Mouse (Mus musculus) embryonic facial prominence, embryonic 13.5 days (tissue): ENCODE data around the gene Prox2. TPM values are rescaled to one million over a fixed set of nuclear protein-coding genes. Genes with fewer than 3 reads are reported as not detected.

ENCODE experiments used
- ATAC-seq: fragments of 200-750 bp; cut with Nextera tagmentation; 2 replicates; pipeline ENCODE4 v1.8.0; 2017; ENCODE audit warnings: low read depth; ENCODE audit not compliant: insufficient number of reproducible peaks, insufficient read depth, low FRiP score, low TSS enrichment
- H3K27ac ChIP-seq: fragments of 300-500 bp; sonication (generic); 2 replicates; pipeline ENCODE4 v1.5.1; 2015; ENCODE audit warnings: moderate library complexity, mild to moderate bottlenecking, inconsistent platforms
- H3K27me3 ChIP-seq: fragments of 300-500 bp; sonication (generic); 2 replicates; pipeline ENCODE4 v1.6.1; 2015; ENCODE audit warnings: mild to moderate bottlenecking, inconsistent platforms
- H3K36me3 ChIP-seq: fragments of 300-500 bp; sonication (generic); 2 replicates; pipeline ENCODE4 v1.6.1; 2015; ENCODE audit warnings: mild to moderate bottlenecking, inconsistent platforms
- H3K4me1 ChIP-seq: fragments of 300-500 bp; sonication (generic); 2 replicates; pipeline ENCODE4 v1.6.1; 2015; ENCODE audit warnings: inconsistent platforms
- H3K4me2 ChIP-seq: fragments of 300-500 bp; sonication (generic); 2 replicates; pipeline ENCODE4 v1.6.1; 2015; ENCODE audit warnings: moderate library complexity, mild to moderate bottlenecking, inconsistent platforms
- H3K4me3 ChIP-seq: fragments of 300-500 bp; sonication (generic); 2 replicates; pipeline ENCODE4 v1.5.1; 2015; ENCODE audit warnings: mild to moderate bottlenecking, inconsistent platforms
- H3K9ac ChIP-seq: fragments of 300-500 bp; sonication (generic); 2 replicates; pipeline ENCODE4 v1.6.1; 2015; ENCODE audit warnings: mild to moderate bottlenecking, inconsistent platforms
- H3K9me3 ChIP-seq: fragments of 300-500 bp; sonication (generic); 2 replicates; pipeline ENCODE4 v1.6.1; 2016; ENCODE audit warnings: inconsistent platforms
- WGBS: fragments of 180-500 bp; shearing (Covaris S2); methylation state at CpG from one replicate; pipeline ENCODE4 v1.1.7; 2015; ENCODE audit warnings: mixed read lengths; 5-methylcytosine and 5-hydroxymethylcytosine counted together
- polyA plus RNA-seq: library from polyadenylated mRNA; unstranded; fragments of >200 nt; fragmentation: Nextera tagmentation; extraction: Ambion mirVana; gene quantifications from 2 replicates; pipeline ENCODE4 v1.2.1, GENCODE M21; 2015

Prox2 gene
- 2.9 and 3.7 TPM in 2 replicates for polyA plus RNA-seq

- H3K27ac ChIP-seq: peak within 1 kb of the TSS; percentile 92
- peaks cover 42% of the 10 kb centered on the region for H3K4me1 ChIP-seq
- peaks cover 11% of the 10 kb centered on the region for H3K36me3 ChIP-seq
- under 1% methylated on average over 83 of the region's 83 CpGs for WGBS
- H3K4me2 ChIP-seq: peak within 1 kb of the TSS; percentile 78
- peak within 1 kb of the TSS; percentile 93 for H3K9ac ChIP-seq
- H3K4me3 ChIP-seq: peak within 1 kb of the TSS; percentile 89
- H3K9me3 ChIP-seq: no peaks in the 10 kb centered on the region
- H3K27me3 ChIP-seq: no peaks in the 10 kb centered on the region
- ATAC-seq: peak; percentile 82
Measured at GRCm38 (mm10) chr12:85110698-85111592, at the start of gene Prox2, which contains the start of gene Dlst. Prox2 (minus strand) TSS chr12:85110759. Dlst (plus strand) TSS chr12:85110833.

- 67% methylated on average over 5 of the region's 5 CpGs for WGBS
- no peaks in the 10 kb centered on the region for H3K27me3 ChIP-seq
- peaks cover 7% of the 10 kb centered on the region for H3K4me1 ChIP-seq
- H3K9me3 ChIP-seq: no peaks in the 10 kb centered on the region
- H3K4me3 ChIP-seq: no peak overlapping the region
- H3K4me2 ChIP-seq: no peak overlapping the region
- ATAC-seq: 0 out of 2 replicates have a peak, but pooled peaks have one; percentile 32
- H3K27ac ChIP-seq: no peak overlapping the region
- H3K36me3 ChIP-seq: no peaks in the 10 kb centered on the region
- H3K9ac ChIP-seq: no peak overlapping the region
Measured at GRCm38 (mm10) chr12:85159592-85159991, 49.0 kb upstream of the Prox2 start.

- no peak overlapping the region for H3K4me3 ChIP-seq
- 93% methylated on average over 8 of the region's 8 CpGs for WGBS
- H3K9me3 ChIP-seq: no peaks in the 10 kb centered on the region
- H3K9ac ChIP-seq: no peak overlapping the region
- no peak overlapping the region for H3K27ac ChIP-seq
- no peaks in the 10 kb centered on the region for H3K27me3 ChIP-seq
- H3K4me2 ChIP-seq: no peak overlapping the region
- peaks cover 7% of the 10 kb centered on the region for H3K4me1 ChIP-seq
- ATAC-seq: peak; percentile 23; the same call in 1 of the 2 replicates
- no peaks in the 10 kb centered on the region for H3K36me3 ChIP-seq
Measured at GRCm38 (mm10) chr12:85158801-85159200, 48.2 kb upstream of the Prox2 start.

- WGBS: 82% methylated on average over 14 of the region's 14 CpGs
- 0 out of 2 replicates have a peak, but pooled peaks cover 2% of the 10 kb centered on the region for H3K27me3 ChIP-seq
- H3K4me2 ChIP-seq: no peak overlapping the region
- no peaks in the 10 kb centered on the region for H3K9me3 ChIP-seq
- H3K27ac ChIP-seq: no peak overlapping the region
- peaks cover 7% of the 10 kb centered on the region for H3K4me1 ChIP-seq
- no peak overlapping the region for H3K9ac ChIP-seq
- H3K36me3 ChIP-seq: no peaks in the 10 kb centered on the region
- H3K4me3 ChIP-seq: no peak overlapping the region
- no peak for ATAC-seq
Measured at GRCm38 (mm10) chr12:85157797-85158460, 47.4 kb upstream of the Prox2 start.

- H3K4me3 ChIP-seq: no peak overlapping the region
- peaks cover 7% of the 10 kb centered on the region for H3K4me1 ChIP-seq
- no peak overlapping the region for H3K9ac ChIP-seq
- peaks cover 9% of the 10 kb centered on the region for H3K27me3 ChIP-seq
- 42% methylated on average over 6 of the region's 6 CpGs for WGBS
- no peak overlapping the region for H3K27ac ChIP-seq
- ATAC-seq: no peak
- no peaks in the 10 kb centered on the region for H3K9me3 ChIP-seq
- no peaks in the 10 kb centered on the region for H3K36me3 ChIP-seq
- H3K4me2 ChIP-seq: no peak overlapping the region
Measured at GRCm38 (mm10) chr12:85156324-85156723, 45.8 kb upstream of the Prox2 start.

GRCm38 (mm10) chr12:85153011-85153410 lies 42.5 kb upstream of the Prox2 start:
- Histone ChIP-seq H3K9me3 (no peaks in the 10 kb centered on the region), H3K36me3 (no peaks in the 10 kb centered on the region), H3K4me1 (peaks cover 16% of the 10 kb centered on the region), H3K27me3 (peaks cover 34% of the 10 kb centered on the region), H3K4me2 (no peak overlapping the region), H3K4me3 (no peak overlapping the region), H3K27ac (no peak overlapping the region), H3K9ac (no peak overlapping the region)
- ATAC-seq: no peak
- WGBS: 65% methylated on average over 3 of the region's 3 CpGs

GRCm38 (mm10) chr12:85151002-85151774 lies 40.6 kb upstream of the Prox2 start, which contains the start of gene Rps6kl1:
Rps6kl1 (minus strand) TSS chr12:85151264.
- Histone ChIP-seq H3K9ac (peak within 1 kb of the TSS; percentile 4; the same call in 1 of the 2 replicates), H3K27me3 (peaks cover 40% of the 10 kb centered on the region), H3K27ac (no peak within 1 kb of the TSS), H3K9me3 (no peaks in the 10 kb centered on the region), H3K4me1 (peaks cover 14% of the 10 kb centered on the region), H3K36me3 (no peaks in the 10 kb centered on the region), H3K4me2 (peak within 1 kb of the TSS; percentile 41), H3K4me3 (peak within 1 kb of the TSS; percentile 18; the same call in 1 of the 2 replicates)
- peak; percentile 62; the same call in 1 of the 2 replicates for ATAC-seq
- 13% methylated on average over 28 of the region's 28 CpGs for WGBS

GRCm38 (mm10) chr12:85150321-85151001 lies 39.9 kb upstream of the Prox2 start:
- H3K27ac ChIP-seq: no peak overlapping the region
- WGBS: 8% methylated on average over 20 of the region's 20 CpGs
- peaks cover 40% of the 10 kb centered on the region for H3K27me3 ChIP-seq
- peak overlapping the region; percentile 41 for H3K4me2 ChIP-seq
- H3K9ac ChIP-seq: peak overlapping the region; percentile 4; the same call in 1 of the 2 replicates
- ATAC-seq: no peak
- H3K9me3 ChIP-seq: no peaks in the 10 kb centered on the region
- peaks cover 15% of the 10 kb centered on the region for H3K4me1 ChIP-seq
- H3K36me3 ChIP-seq: no peaks in the 10 kb centered on the region
- H3K4me3 ChIP-seq: peak overlapping the region; percentile 18; the same call in 1 of the 2 replicates

GRCm38 (mm10) chr12:85146881-85147280 lies 36.3 kb upstream of the Prox2 start:
- WGBS: 78% methylated on average over 9 of the region's 9 CpGs
- H3K27ac ChIP-seq: no peak overlapping the region

GRCm38 (mm10) chr12:85146355-85146754 lies 35.8 kb upstream of the Prox2 start:
- H3K4me1 ChIP-seq: peaks cover 16% of the 10 kb centered on the region
- no peak overlapping the region for H3K4me3 ChIP-seq
- 24% methylated on average over 11 of the region's 11 CpGs for WGBS
- no peak overlapping the region for H3K4me2 ChIP-seq
- H3K9ac ChIP-seq: no peak overlapping the region
- ATAC-seq: no peak
- H3K27me3 ChIP-seq: peaks cover 31% of the 10 kb centered on the region
- H3K9me3 ChIP-seq: no peaks in the 10 kb centered on the region
- no peaks in the 10 kb centered on the region for H3K36me3 ChIP-seq
- no peak overlapping the region for H3K27ac ChIP-seq

More at GRCm38 (mm10) chr12:85146881-85147280, 36.3 kb upstream of the Prox2 start:
- H3K4me1 ChIP-seq: peaks cover 16% of the 10 kb centered on the region
- H3K4me2 ChIP-seq: no peak overlapping the region
- H3K9ac ChIP-seq: no peak overlapping the region
- no peaks in the 10 kb centered on the region for H3K36me3 ChIP-seq
- ATAC-seq: no peak
- H3K9me3 ChIP-seq: no peaks in the 10 kb centered on the region
- H3K4me3 ChIP-seq: no peak overlapping the region
- H3K27me3 ChIP-seq: peaks cover 35% of the 10 kb centered on the region
